Mouse (Mus musculus) spleen, adult 2 months (tissue): ENCODE results near the gene Smpdl3b.

Source experiments
- CTCF ChIP-seq: fragments of 200-500 bp; IDR thresholded peaks from 2 replicates; pipeline ENCODE4 v1.5.1; 2011; ENCODE audit warnings: mild to moderate bottlenecking, inconsistent platforms; ENCODE audit not compliant: insufficient read depth, insufficient read length, insufficient replicate concordance; ENCODE audit errors: extremely low read depth
- POLR2A ChIP-seq: fragments of 200-500 bp; IDR thresholded peaks from 2 replicates; pipeline ENCODE4 v1.6.1; 2011; ENCODE audit warnings: low read depth, low read length, inconsistent platforms

- TF ChIP-seq CTCF (no peak), POLR2A (no peak)
Measured at GRCm38 (mm10) chr4:132799845-132800244, 42.8 kb upstream of the Smpdl3b start.
